Mouse (Mus musculus) c-Kit-positive CD71-positive TER-119-negative erythroid progenitor cells, embryonic 14.5 days (primary cell): ENCODE results near the gene Ptk6.

Experiments used
- DNase-seq: peaks from one replicate; pipeline ENCODE4 v3.0.0-alpha.2; 2013; ENCODE audit warnings: low read depth

Gene Ptk6

DNA sequence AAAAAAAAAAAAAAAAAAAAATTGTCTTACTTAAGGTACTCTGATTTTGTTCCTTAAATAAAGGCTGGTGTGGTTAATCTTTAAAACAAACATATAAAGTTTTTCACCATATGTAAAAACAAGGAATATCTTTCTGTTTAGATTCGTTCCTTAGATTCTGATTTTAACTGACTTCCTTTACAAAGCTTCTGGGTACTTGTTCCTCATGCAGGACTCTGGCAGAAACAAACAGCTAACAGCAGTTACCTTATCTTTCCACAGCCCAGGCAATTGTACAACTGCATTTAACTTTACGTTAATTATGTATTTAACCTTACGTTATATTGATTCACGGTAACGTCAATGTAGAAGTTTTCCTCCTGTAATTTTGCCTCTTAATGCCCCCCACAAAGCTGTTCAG, 36.1 kb downstream of the Ptk6 start:
- no peak for DNase-seq

DNA sequence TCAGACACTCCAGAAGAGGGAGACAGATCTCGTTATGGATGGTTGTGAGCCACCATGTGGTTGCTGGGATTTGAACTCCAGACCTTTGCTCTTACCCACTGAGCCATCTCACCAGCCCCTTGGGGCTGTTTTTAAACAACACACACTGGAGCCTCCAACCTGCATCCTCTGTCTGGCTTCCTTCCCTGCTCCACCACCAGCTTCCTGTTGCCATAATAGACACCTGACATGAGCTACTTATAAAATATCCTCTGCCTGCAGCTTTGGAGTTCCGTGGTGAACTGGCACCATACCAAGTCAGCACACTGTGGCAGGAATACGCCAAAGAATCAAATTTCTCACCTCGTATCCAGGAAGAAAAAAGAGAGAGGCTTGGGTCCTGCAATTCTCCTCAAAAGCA, 41.8 kb downstream of the Ptk6 start:
- DNase-seq, result no peak

- DNase-seq, result no peak
Observed at GRCm38 (mm10) chr2:181159771-181160170, 42.8 kb downstream of the Ptk6 start.

DNA sequence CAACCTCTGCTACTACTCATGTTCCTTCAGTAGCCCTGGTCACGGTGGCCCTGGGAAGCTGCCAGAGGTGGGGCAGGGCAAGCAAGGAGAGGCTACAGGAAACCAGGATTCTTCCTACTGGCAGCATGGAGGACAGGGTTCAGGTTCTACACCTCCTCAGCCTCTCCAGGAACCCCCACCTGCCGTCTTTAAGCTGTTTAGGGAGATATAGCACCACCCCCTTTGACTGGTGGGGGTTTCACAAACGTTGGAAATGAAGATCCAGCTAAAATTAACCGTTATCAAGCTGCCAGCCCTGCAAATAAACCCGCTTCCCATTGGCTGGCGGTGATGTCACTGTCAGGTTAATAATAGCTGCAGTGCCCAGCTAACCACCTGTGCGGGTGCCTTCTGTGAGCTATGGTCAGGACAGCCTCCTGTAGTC, 43.5 kb downstream of the Ptk6 start:
- DNase-seq, result no peak

- DNase-seq, result no peak
Observed at GRCm38 (mm10) chr2:181158471-181158870, 44.1 kb downstream of the Ptk6 start.

GRCm38 (mm10) chr2:181157716-181158302, 44.8 kb downstream of the Ptk6 start:
- DNase-seq, result no peak

DNA sequence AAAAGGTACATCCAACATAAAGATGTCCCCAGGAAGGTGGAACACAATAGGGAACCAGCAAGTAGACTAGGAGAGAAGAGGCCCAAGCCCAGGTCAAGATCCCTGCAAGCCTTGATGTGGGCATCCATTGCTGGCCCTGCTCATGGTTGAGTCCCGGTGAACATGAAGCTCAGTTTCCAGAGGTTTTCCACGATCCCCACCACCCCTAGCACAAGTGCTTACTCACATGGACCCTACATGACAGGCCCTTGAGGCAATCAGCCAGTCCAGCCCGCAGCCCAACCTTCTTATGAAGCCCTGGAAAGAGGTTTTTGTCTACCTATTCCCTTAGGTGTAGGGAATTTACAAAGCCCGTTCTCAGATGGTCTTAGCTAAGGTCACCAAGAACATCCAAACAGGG, 45.4 kb downstream of the Ptk6 start:
- no peak for DNase-seq

DNA sequence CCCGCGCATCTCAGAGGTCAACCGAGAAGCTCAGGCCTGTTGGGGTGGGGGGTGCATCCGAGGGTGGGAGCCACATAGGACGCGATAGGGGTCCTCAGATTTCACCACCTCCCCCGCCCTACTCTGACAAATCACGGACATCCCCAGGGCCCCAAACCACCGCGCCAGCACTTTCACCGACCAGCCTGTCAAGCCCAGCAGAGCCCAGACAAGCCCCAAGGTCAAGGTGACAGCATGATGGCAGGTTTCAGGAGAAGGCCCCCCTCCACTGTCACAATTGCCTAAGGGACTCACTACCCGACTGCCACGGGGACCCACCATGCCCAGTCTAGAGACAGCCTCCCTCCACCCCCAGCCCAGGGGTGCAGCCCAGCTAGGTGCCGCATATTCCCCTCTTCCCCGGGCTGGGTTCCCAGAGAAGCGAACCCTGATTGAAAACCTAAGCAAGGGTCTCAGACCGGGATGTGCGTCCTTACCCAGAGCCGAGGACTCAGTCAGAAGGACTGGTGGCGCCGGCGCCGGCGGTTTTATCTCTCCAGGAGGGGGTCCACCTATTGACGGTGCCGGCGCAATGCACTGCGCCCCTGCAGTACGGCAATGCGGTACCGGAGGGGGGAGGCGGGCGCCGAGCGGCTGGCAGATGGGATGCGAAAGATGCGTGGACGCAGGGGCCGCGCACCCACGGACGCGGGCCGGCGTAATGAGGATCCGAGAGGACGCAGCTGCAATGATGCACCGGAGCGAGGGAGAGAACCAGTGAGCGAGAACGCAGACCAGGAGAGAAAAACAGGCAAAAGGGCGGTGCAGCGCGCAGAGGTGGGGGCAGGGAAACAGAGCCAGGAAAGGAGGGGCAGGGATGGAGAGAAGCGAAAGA, 46.1 kb downstream of the Ptk6 start, which contains the start of gene Eef1a2:
Gene Eef1a2, minus strand, starts transcription at position 767 of the 874 bp plus-strand sequence.
- DNase-seq, result no peak

DNA sequence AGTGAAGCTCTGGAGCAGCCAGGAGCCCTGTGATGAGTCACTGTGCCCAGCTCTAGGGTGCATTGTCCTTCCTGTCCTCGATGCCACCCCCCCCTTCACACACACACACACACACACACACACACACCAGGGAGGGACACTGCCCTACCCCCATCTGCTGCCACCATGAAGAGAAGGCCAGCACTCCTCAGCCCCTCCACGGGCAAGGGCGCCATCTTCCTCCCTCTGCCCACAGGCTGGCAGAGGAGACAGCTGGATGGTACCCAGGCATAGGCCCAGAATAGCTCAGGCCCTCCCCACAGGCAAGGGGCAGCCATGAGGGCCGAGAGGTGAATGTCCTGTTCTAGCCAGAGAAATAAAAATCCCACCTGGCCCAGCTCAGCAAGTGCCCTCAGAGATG, 46.8 kb downstream of the Ptk6 start:
- DNase-seq, result no peak

- DNase-seq, result no peak
Observed at GRCm38 (mm10) chr2:181154831-181155415, 47.7 kb downstream of the Ptk6 start.

GRCm38 (mm10) chr2:181154361-181154760, 48.2 kb downstream of the Ptk6 start:
- DNase-seq, result no peak

DNA sequence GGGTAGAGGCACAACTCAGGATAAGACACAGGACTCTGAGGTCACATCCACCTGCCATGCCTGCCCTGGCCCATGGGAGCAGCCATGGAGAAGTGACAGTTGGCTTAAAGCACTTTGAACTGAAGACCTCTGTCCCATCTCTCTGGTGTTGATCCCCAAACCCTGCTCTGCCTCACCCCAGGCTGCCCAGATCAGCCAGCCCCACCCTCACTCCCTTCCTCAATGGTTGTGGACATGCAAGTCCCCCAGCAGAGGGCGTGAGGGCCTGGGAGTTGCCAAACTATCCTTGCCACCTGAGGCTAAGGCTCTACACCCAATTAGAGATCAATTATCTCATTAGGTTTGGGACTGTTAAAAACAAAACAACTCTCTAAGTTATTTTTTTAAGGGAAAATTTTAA, 48.8 kb downstream of the Ptk6 start:
- DNase-seq, result peak; percentile 9

DNA sequence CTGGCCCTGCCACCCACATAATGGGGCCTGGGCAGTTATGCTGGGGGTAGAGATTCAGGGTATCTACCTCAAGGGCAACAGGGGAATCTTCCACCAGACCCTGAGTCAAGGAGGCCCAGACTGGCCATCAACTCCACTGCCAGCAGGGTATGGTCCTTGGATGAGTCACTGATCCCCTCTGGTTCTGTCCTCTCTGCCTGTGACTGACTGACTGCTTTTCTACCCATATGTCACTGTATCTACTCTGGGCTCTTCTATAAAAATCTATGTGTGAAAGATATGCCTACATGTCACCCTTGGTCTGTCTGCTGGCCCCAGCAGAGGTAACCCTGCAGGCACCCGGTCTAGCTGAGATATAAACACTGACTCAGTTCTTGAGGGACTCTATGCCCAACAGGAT, 49.5 kb downstream of the Ptk6 start:
- no peak for DNase-seq

- no peak for DNase-seq
Observed at GRCm38 (mm10) chr2:181152701-181153100, 49.9 kb downstream of the Ptk6 start.

GRCm38 (mm10) chr2:181150281-181150680, 52.3 kb downstream of the Ptk6 start:
- DNase-seq, result no peak

DNA sequence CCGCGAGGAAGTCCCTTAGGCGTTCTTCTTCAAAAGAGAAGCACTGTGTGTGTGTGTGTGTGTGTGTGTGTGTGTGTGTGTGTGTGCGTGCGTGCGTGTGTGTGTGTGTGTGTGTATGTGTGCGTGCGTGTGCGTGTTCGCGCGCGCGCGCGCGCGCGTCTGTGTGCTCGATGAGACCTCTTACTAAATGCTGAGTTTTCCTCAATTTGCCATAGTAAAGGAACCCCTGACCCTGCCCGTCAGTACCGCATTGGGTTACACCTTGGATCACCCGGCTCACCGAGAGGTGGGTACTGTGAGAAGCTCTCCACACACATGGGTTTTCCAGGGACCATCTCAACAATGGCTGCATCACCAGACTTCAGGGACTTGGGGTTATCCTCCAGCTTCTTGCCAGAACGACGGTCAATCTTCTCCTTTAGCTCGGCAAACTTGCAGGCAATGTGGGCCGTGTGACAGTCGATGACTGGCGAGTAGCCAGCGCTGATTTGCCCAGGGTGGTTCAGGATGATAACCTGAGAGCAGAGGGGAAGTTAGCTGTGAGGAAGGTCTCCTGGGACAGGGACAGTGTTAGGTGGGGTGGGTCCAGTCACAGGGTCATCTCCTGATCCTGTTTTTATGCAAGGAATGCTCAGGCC, 54.2 kb downstream of the Ptk6 start:
- DNase-seq, result no peak

DNA sequence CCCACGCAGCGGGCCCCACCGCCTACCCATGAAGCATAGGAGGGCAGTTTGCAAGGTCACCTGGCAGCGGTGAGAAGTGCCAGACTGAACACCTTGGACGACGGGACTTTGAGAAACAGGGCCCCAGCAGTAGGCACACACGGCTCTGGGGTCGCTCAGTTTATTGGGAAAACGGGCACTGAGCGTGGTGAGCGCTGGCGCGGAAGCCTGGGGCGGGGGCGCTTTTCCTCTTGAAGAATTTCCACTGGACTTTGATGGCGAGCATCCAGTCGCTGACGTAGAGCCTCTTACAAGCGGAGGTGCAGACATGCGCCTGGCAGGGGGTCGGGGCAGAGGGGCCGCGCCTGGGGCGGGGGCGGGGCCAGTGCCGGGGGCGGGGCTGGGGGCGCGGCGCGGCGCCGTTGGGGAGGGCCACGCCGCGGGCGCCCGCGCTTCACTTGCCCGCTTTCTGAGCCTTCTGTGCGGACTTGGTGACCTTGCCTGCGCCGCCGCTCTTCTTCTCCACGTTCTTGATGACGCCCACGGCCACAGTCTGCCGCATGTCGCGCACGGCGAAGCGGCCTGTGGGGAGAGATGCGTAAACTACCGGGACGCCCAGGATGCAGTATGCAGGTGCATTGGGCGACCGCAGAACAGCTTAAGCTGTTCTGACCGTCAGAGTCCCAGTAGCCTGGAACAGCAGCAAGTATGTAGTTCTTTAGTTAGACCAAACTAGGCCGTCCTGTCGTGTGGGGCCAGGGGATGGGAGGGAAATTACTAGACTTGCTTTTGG, 54.9 kb downstream of the Ptk6 start:
- no peak for DNase-seq

- DNase-seq, result no peak
Observed at GRCm38 (mm10) chr2:181146976-181147545, 55.5 kb downstream of the Ptk6 start.

DNA sequence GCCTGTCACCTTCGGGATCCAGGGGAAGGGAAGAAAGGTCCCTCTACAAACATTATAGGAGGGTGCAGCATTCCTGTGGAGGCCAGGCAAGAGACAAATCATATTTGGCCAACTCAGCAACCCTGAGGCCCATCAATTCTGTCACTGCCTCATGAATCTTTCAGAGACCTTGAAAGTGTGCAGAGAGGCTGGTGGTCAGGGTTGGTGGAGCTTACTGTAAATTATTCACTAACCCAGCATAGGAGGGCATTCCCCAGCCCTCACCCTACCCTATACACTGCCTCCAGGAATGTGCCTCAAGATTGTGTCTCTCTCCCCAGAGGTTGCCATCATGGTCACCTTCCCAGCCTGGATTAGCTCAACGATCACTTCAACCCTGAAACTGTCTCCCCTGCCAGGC, 57.9 kb downstream of the Ptk6 start:
- DNase-seq, result no peak
